Mouse (Mus musculus): ENCODE data around the gene Slc16a1.

GRCm38 (mm10) chr3:104674329-104675220 is 36.1 kb downstream of the Slc16a1 start:
- TF ChIP-seq ZC3H11A (IDR thresholded peaks at IDR 0.05; ENCODE audit: borderline replicate concordance, low read depth, low read length), result no peak
- no peak for TF ChIP-seq HCFC1 (IDR thresholded peaks at IDR 0.05; ENCODE audit: borderline replicate concordance, insufficient read depth, low read length)

Measured in ES-E14 (cell line).